Mouse (Mus musculus): ENCODE measurements around the gene Ncoa1.

DNA sequence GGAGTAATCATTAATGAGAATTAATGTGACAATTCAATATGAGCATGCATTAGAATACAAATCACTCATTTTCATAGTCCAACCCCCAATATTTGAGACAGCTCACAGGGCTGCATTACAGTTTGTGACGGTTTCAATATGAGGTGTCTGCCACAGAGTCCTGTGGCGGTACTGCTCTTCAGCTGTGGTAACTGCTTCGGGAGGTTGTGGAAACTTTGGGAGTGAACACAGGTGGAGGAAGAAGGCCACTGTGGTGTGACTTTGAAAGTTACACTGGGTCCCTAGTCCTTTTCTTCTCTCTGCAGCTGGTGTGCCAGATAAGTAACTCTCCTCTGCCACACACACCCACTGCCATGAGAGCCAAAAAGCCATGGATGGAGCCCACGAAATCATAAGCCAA, 22.7 kb downstream of the Ncoa1 start:
- no peak for TF ChIP-seq CTCF (IDR thresholded peaks at IDR 0.05; ENCODE audit: borderline replicate concordance, extremely low read depth, insufficient read depth, insufficient read length)
- no peak for TF ChIP-seq POLR2A (IDR thresholded peaks at IDR 0.05; ENCODE audit: borderline replicate concordance, extremely low read depth, insufficient read depth, insufficient read length, poor library complexity, severe bottlenecking)
